Mouse (Mus musculus): ENCODE results near the gene Gm13285. TPM values are rescaled to one million over a fixed set of nuclear protein-coding genes. Genes with fewer than 3 reads are reported as not detected.
A peak's percentile ranks its signal among the peaks of the same experiment; 100 is the strongest.
"Not testable (repeated sequence)": the region's sequence is repeated elsewhere in the genome, so short reads cannot be mapped to it uniquely, and the experiment has no call there.

The Gm13285 gene
- polyA plus RNA-seq, 1 experiment from 2014 or later = 1.1 TPM

- H3K4me1 ChIP-seq (replicated peaks; ENCODE audit: control insufficient read depth, insufficient read depth, low read length); ATAC-seq (replicated peaks; ENCODE audit: low FRiP score, low TSS enrichment, low read depth); H3K9ac ChIP-seq (ENCODE audit: low read length); DNase-seq (ENCODE audit: low spot score); H3K4me3 ChIP-seq (ENCODE audit: low read depth, low read length); H3K9me3 ChIP-seq (ENCODE audit: control insufficient read depth, low read length); H3K27ac ChIP-seq (ENCODE audit: low read depth); H3K27me3 ChIP-seq (replicated peaks; ENCODE audit: control insufficient read depth, insufficient read depth, low read length); H3K4me2 ChIP-seq (ENCODE audit: low read length); H3K36me3 ChIP-seq (ENCODE audit: control insufficient read depth, insufficient read depth, low read length): not testable (repeated sequence)
- 47% methylated on average over 6 of the region's 8 CpGs for WGBS
These were observed 37.7 kb upstream of the Gm13285 start for GRCm38 (mm10) chr4:88761776-88762175.

- not testable (repeated sequence) for H3K4me3 ChIP-seq (ENCODE audit: low read depth, low read length); H3K4me1 ChIP-seq (replicated peaks; ENCODE audit: control insufficient read depth, insufficient read depth, low read length); H3K36me3 ChIP-seq (ENCODE audit: control insufficient read depth, insufficient read depth, low read length); H3K9ac ChIP-seq (ENCODE audit: low read length); DNase-seq (ENCODE audit: low spot score); H3K27ac ChIP-seq (ENCODE audit: low read depth); H3K27me3 ChIP-seq (replicated peaks; ENCODE audit: control insufficient read depth, insufficient read depth, low read length); ATAC-seq (replicated peaks; ENCODE audit: low FRiP score, low TSS enrichment, low read depth); H3K9me3 ChIP-seq (ENCODE audit: control insufficient read depth, low read length); H3K4me2 ChIP-seq (ENCODE audit: low read length)
- 56% methylated on average over 9 of the region's 9 CpGs for WGBS
These were observed 37.1 kb upstream of the Gm13285 start for GRCm38 (mm10) chr4:88762341-88762740.

DNA sequence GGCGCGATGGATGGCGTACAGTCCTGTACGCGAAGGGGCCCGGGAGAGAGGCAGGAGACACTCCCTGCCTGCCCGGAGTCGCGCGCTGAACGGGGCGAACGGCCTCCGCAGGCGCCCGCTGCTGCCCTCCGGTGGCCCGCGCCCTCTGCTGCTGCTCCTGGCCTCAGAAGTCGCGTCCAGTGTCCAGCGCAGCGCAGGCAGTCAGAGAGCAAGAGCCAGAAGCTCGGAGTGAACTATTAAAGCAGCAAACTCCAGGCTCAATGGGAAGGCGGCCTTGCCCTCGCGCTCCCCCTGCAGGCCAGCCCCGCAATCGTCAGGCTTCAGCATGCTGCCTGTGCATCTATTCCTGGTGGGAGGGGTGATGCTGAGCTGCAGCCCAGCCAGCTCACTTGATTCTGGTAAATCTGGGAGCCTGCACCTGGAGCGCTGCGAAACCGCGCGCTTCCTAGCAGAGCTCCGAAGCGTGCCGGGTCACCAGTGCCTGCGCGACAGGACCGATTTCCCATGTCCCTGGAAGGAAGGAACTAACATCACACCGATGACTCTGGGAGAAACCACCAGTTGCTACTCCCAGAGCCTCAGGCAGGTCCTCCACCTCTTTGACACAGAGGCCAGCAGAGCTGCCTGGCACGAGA, 36.0 kb upstream of the Gm13285 start:
- ATAC-seq (replicated peaks; ENCODE audit: low FRiP score, low TSS enrichment, low read depth); H3K4me1 ChIP-seq (replicated peaks; ENCODE audit: control insufficient read depth, insufficient read depth, low read length); H3K9me3 ChIP-seq (ENCODE audit: control insufficient read depth, low read length); H3K36me3 ChIP-seq (ENCODE audit: control insufficient read depth, insufficient read depth, low read length); H3K27ac ChIP-seq (ENCODE audit: low read depth); H3K27me3 ChIP-seq (replicated peaks; ENCODE audit: control insufficient read depth, insufficient read depth, low read length): not testable (repeated sequence)
- Histone ChIP-seq H3K4me3 (ENCODE audit: low read depth, low read length) (peak overlapping the region; percentile 32), H3K4me2 (ENCODE audit: low read length) (peak overlapping the region; percentile 42), H3K9ac (ENCODE audit: low read length) (0 out of 2 replicates have a peak overlapping the region, but pooled peaks have one; percentile 27)
- 3% methylated on average over 28 of the region's 42 CpGs for WGBS
- peak; percentile 69 for DNase-seq (ENCODE audit: low spot score)

- not testable (repeated sequence) for H3K9me3 ChIP-seq (ENCODE audit: control insufficient read depth, low read length); DNase-seq (ENCODE audit: low spot score); H3K36me3 ChIP-seq (ENCODE audit: control insufficient read depth, insufficient read depth, low read length); H3K27me3 ChIP-seq (replicated peaks; ENCODE audit: control insufficient read depth, insufficient read depth, low read length); H3K4me2 ChIP-seq (ENCODE audit: low read length); H3K9ac ChIP-seq (ENCODE audit: low read length); H3K27ac ChIP-seq (ENCODE audit: low read depth); H3K4me3 ChIP-seq (ENCODE audit: low read depth, low read length); H3K4me1 ChIP-seq (replicated peaks; ENCODE audit: control insufficient read depth, insufficient read depth, low read length); ATAC-seq (replicated peaks; ENCODE audit: low FRiP score, low TSS enrichment, low read depth)
- no CpG with 5 or more reads among the region's 32 CpGs for WGBS
These were observed 25.9 kb upstream of the Gm13285 start, which contains the start of gene Gm13290 for GRCm38 (mm10) chr4:88773534-88773933. Gene Gm13290 (plus strand): TSS chr4:88773834.

DNA sequence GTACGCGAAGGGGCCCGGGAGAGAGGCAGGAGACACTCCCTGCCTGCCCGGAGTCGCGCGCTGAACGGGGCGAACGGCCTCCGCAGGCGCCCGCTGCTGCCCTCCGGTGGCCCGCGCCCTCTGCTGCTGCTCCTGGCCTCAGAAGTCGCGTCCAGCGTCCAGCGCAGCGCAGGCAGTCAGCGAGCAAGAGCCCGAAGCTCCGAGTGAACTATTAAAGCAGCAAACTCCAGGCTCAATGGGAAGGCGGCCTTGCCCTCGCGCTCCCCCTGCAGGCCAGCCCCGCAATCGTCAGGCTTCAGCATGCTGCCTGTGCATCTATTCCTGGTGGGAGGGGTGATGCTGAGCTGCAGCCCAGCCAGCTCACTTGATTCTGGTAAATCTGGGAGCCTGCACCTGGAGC, 22.8 kb upstream of the Gm13285 start, which contains the start of gene Gm13289:
TSS of gene Gm13289 (plus strand) at position 301 of the 400 bp plus-strand sequence.
- H3K27ac ChIP-seq (ENCODE audit: low read depth); H3K9me3 ChIP-seq (ENCODE audit: control insufficient read depth, low read length); H3K36me3 ChIP-seq (ENCODE audit: control insufficient read depth, insufficient read depth, low read length); H3K4me2 ChIP-seq (ENCODE audit: low read length); H3K4me3 ChIP-seq (ENCODE audit: low read depth, low read length); H3K27me3 ChIP-seq (replicated peaks; ENCODE audit: control insufficient read depth, insufficient read depth, low read length); ATAC-seq (replicated peaks; ENCODE audit: low FRiP score, low TSS enrichment, low read depth); H3K9ac ChIP-seq (ENCODE audit: low read length); H3K4me1 ChIP-seq (replicated peaks; ENCODE audit: control insufficient read depth, insufficient read depth, low read length); DNase-seq (ENCODE audit: low spot score): not testable (repeated sequence)
- WGBS = no CpG with 5 or more reads among the region's 29 CpGs

GRCm38 (mm10) chr4:88779550-88779949, 19.9 kb upstream of the Gm13285 start, which contains the start of gene Gm13272:
Gene Gm13272 (plus strand): TSS chr4:88779850.
- H3K9ac ChIP-seq (ENCODE audit: low read length); H3K4me2 ChIP-seq (ENCODE audit: low read length); H3K4me3 ChIP-seq (ENCODE audit: low read depth, low read length); H3K9me3 ChIP-seq (ENCODE audit: control insufficient read depth, low read length); H3K4me1 ChIP-seq (replicated peaks; ENCODE audit: control insufficient read depth, insufficient read depth, low read length); DNase-seq (ENCODE audit: low spot score); H3K27ac ChIP-seq (ENCODE audit: low read depth); H3K27me3 ChIP-seq (replicated peaks; ENCODE audit: control insufficient read depth, insufficient read depth, low read length); ATAC-seq (replicated peaks; ENCODE audit: low FRiP score, low TSS enrichment, low read depth); H3K36me3 ChIP-seq (ENCODE audit: control insufficient read depth, insufficient read depth, low read length): not testable (repeated sequence)
- no CpG with 5 or more reads among the region's 29 CpGs for WGBS

- not testable (repeated sequence) for ATAC-seq (replicated peaks; ENCODE audit: low FRiP score, low TSS enrichment, low read depth); DNase-seq (ENCODE audit: low spot score); H3K36me3 ChIP-seq (ENCODE audit: control insufficient read depth, insufficient read depth, low read length); H3K4me2 ChIP-seq (ENCODE audit: low read length); H3K9me3 ChIP-seq (ENCODE audit: control insufficient read depth, low read length); H3K4me3 ChIP-seq (ENCODE audit: low read depth, low read length); H3K4me1 ChIP-seq (replicated peaks; ENCODE audit: control insufficient read depth, insufficient read depth, low read length); H3K9ac ChIP-seq (ENCODE audit: low read length); H3K27ac ChIP-seq (ENCODE audit: low read depth); H3K27me3 ChIP-seq (replicated peaks; ENCODE audit: control insufficient read depth, insufficient read depth, low read length)
- WGBS = 49% methylated on average over 15 of the region's 18 CpGs
These were observed 19.1 kb upstream of the Gm13285 start for GRCm38 (mm10) chr4:88780320-88780719.

- ATAC-seq (replicated peaks; ENCODE audit: low FRiP score, low TSS enrichment, low read depth); H3K9me3 ChIP-seq (ENCODE audit: control insufficient read depth, low read length); DNase-seq (ENCODE audit: low spot score); H3K36me3 ChIP-seq (ENCODE audit: control insufficient read depth, insufficient read depth, low read length); H3K27ac ChIP-seq (ENCODE audit: low read depth); H3K4me3 ChIP-seq (ENCODE audit: low read depth, low read length); H3K4me1 ChIP-seq (replicated peaks; ENCODE audit: control insufficient read depth, insufficient read depth, low read length); H3K9ac ChIP-seq (ENCODE audit: low read length); H3K27me3 ChIP-seq (replicated peaks; ENCODE audit: control insufficient read depth, insufficient read depth, low read length): not testable (repeated sequence)
- peak within 1 kb of the TSS; percentile 29; the same call in 1 of the 2 replicates for H3K4me2 ChIP-seq (ENCODE audit: low read length)
- WGBS = 36% methylated on average over 3 of the region's 7 CpGs
These were observed 17.6 kb upstream of the Gm13285 start, which contains the start of gene Ifnz for GRCm38 (mm10) chr4:88781831-88782230. Gene Ifnz (plus strand): TSS chr4:88782131.

DNA sequence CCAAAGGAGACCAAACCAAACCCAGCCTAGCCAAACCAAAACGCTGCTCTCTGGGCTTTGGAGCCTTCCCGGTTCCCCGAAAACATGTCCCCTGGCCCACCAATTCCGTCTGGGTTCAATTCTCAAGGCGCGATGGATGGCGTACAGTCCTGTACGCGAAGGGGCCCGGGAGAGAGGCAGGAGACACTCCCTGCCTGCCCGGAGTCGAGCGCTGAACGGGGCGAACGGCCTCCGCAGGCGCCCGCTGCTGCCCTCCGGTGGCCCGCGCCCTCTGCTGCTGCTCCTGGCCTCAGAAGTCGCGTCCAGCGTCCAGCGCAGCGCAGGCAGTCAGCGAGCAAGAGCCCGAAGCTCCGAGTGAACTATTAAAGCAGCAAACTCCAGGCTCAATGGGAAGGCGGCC, 17.1 kb upstream of the Gm13285 start:
- H3K27ac ChIP-seq (ENCODE audit: low read depth); H3K4me3 ChIP-seq (ENCODE audit: low read depth, low read length); H3K27me3 ChIP-seq (replicated peaks; ENCODE audit: control insufficient read depth, insufficient read depth, low read length); H3K9me3 ChIP-seq (ENCODE audit: control insufficient read depth, low read length); DNase-seq (ENCODE audit: low spot score); H3K36me3 ChIP-seq (ENCODE audit: control insufficient read depth, insufficient read depth, low read length); H3K4me1 ChIP-seq (replicated peaks; ENCODE audit: control insufficient read depth, insufficient read depth, low read length); H3K9ac ChIP-seq (ENCODE audit: low read length); ATAC-seq (replicated peaks; ENCODE audit: low FRiP score, low TSS enrichment, low read depth): not testable (repeated sequence)
- 0% methylated on average over 3 of the region's 31 CpGs for WGBS
- H3K4me2 ChIP-seq (ENCODE audit: low read length) = peak overlapping the region; percentile 29; the same call in 1 of the 2 replicates

Data from intestine, embryonic 14.5 days (tissue).